Mouse (Mus musculus) embryonic facial prominence, embryonic 15.5 days (tissue): ENCODE measurements at regions not wholly inside any gene's neighbourhood (a gene's known extent, or its start where the extent isn't known, plus 50 kb on each side); places are given as distances from the start of the nearest gene placed in this dataset.
A peak's percentile ranks its signal among the peaks of the same experiment; 100 is the strongest.

ENCODE experiments used
- ATAC-seq: fragments of 200-750 bp; cut with Nextera tagmentation; 2 replicates; pipeline ENCODE4 v1.8.0; 2017; ENCODE audit warnings: low read depth, moderate TSS enrichment; ENCODE audit not compliant: insufficient number of reproducible peaks, low FRiP score, low TSS enrichment
- H3K27ac ChIP-seq: fragments of 300-500 bp; sonication (generic); replicated peaks from 2 replicates; pipeline ENCODE4 v1.5.1; 2015; ENCODE audit warnings: mild to moderate bottlenecking, inconsistent platforms
- H3K27me3 ChIP-seq: fragments of 300-500 bp; sonication (generic); 2 replicates; pipeline ENCODE4 v1.6.1; 2015; ENCODE audit warnings: inconsistent platforms
- H3K36me3 ChIP-seq: fragments of 300-500 bp; sonication (generic); 2 replicates; pipeline ENCODE4 v1.6.1; 2015; ENCODE audit warnings: mild to moderate bottlenecking, inconsistent platforms
- H3K4me1 ChIP-seq: fragments of 300-500 bp; sonication (generic); 2 replicates; pipeline ENCODE4 v1.6.1; 2015; ENCODE audit warnings: inconsistent platforms
- H3K4me2 ChIP-seq: fragments of 300-500 bp; sonication (generic); replicated peaks from 2 replicates; pipeline ENCODE4 v1.6.1; 2015; ENCODE audit warnings: mild to moderate bottlenecking, inconsistent platforms
- H3K4me3 ChIP-seq: fragments of 300-500 bp; sonication (generic); replicated peaks from 2 replicates; pipeline ENCODE4 v1.5.1; 2015; ENCODE audit warnings: mild to moderate bottlenecking, inconsistent platforms
- H3K9ac ChIP-seq: fragments of 300-500 bp; sonication (generic); 2 replicates; pipeline ENCODE4 v1.6.1; 2015; ENCODE audit warnings: inconsistent platforms
- H3K9me3 ChIP-seq: fragments of 300-500 bp; sonication (generic); replicated peaks from 2 replicates; pipeline ENCODE4 v1.6.1; 2016; ENCODE audit warnings: inconsistent platforms
- WGBS: fragments of 180-500 bp; shearing (Covaris S2); methylation state at CpG from one replicate; pipeline ENCODE4 v1.1.7; 2015; 5-methylcytosine and 5-hydroxymethylcytosine counted together

- ATAC-seq = no peak
- H3K4me1 ChIP-seq = peaks cover 9% of the 10 kb centered on the region; the same call in 1 of the 2 replicates
- WGBS = 23% methylated on average over 4 of the region's 4 CpGs
- H3K9ac ChIP-seq = no peak overlapping the region
- H3K27ac ChIP-seq = no peak overlapping the region
- no peaks in the 10 kb centered on the region for H3K9me3 ChIP-seq
- H3K4me2 ChIP-seq = no peak overlapping the region
- no peaks in the 10 kb centered on the region for H3K36me3 ChIP-seq
- no peak overlapping the region for H3K4me3 ChIP-seq
- H3K27me3 ChIP-seq = no peaks in the 10 kb centered on the region
Measured at GRCm38 (mm10) chr3:66646251-66646650, 334.9 kb upstream of the Rsrc1 start.

- H3K4me2 ChIP-seq = no peak overlapping the region
- 88% methylated on average over 4 of the region's 4 CpGs for WGBS
- ATAC-seq = no peak
- no peak overlapping the region for H3K27ac ChIP-seq
- H3K27me3 ChIP-seq = no peaks in the 10 kb centered on the region
- peaks cover 9% of the 10 kb centered on the region; the same call in 1 of the 2 replicates for H3K4me1 ChIP-seq
- no peak overlapping the region for H3K9ac ChIP-seq
- H3K36me3 ChIP-seq = no peaks in the 10 kb centered on the region
- H3K4me3 ChIP-seq = no peak overlapping the region
- no peaks in the 10 kb centered on the region for H3K9me3 ChIP-seq
Measured at GRCm38 (mm10) chr3:66649271-66649670, 331.9 kb upstream of the Rsrc1 start.

- Histone ChIP-seq H3K27ac (peak overlapping the region; percentile 63; the same call in 1 of the 2 replicates), H3K9ac (no peak overlapping the region), H3K4me2 (peak overlapping the region; percentile 1), H3K4me3 (no peak overlapping the region), H3K4me1 (peaks cover 9% of the 10 kb centered on the region; the same call in 1 of the 2 replicates), H3K9me3 (no peaks in the 10 kb centered on the region), H3K36me3 (no peaks in the 10 kb centered on the region), H3K27me3 (no peaks in the 10 kb centered on the region)
- ATAC-seq = peak; percentile 69
- WGBS = 59% methylated on average over 15 of the region's 15 CpGs
Measured at GRCm38 (mm10) chr3:66650076-66650748, 331.0 kb upstream of the Rsrc1 start.

- H3K4me2 ChIP-seq = peak overlapping the region; percentile 1
- no peak overlapping the region for H3K4me3 ChIP-seq
- ATAC-seq = peak; percentile 29; the same call in 1 of the 2 replicates
- no peaks in the 10 kb centered on the region for H3K9me3 ChIP-seq
- H3K4me1 ChIP-seq = peaks cover 9% of the 10 kb centered on the region; the same call in 1 of the 2 replicates
- H3K36me3 ChIP-seq = no peaks in the 10 kb centered on the region
- H3K9ac ChIP-seq = no peak overlapping the region
- no peaks in the 10 kb centered on the region for H3K27me3 ChIP-seq
- WGBS = 47% methylated on average over 16 of the region's 16 CpGs
- H3K27ac ChIP-seq = peak overlapping the region; percentile 63
Measured at GRCm38 (mm10) chr3:66650749-66651472, 330.3 kb upstream of the Rsrc1 start.

GRCm38 (mm10) chr3:66652139-66652846 lies 328.9 kb upstream of the Rsrc1 start:
- H3K36me3 ChIP-seq = no peaks in the 10 kb centered on the region
- peaks cover 9% of the 10 kb centered on the region; the same call in 1 of the 2 replicates for H3K4me1 ChIP-seq
- H3K4me2 ChIP-seq = no peak overlapping the region
- no peak overlapping the region for H3K9ac ChIP-seq
- H3K4me3 ChIP-seq = no peak overlapping the region
- H3K27me3 ChIP-seq = no peaks in the 10 kb centered on the region
- no peak for ATAC-seq
- no peaks in the 10 kb centered on the region for H3K9me3 ChIP-seq
- 76% methylated on average over 7 of the region's 7 CpGs for whole genome bisulfite sequencing
- H3K27ac ChIP-seq = no peak overlapping the region

- H3K9ac ChIP-seq = no peak overlapping the region
- no peaks in the 10 kb centered on the region for H3K9me3 ChIP-seq
- no peaks in the 10 kb centered on the region for H3K27me3 ChIP-seq
- ATAC-seq = no peak
- no peak overlapping the region for H3K4me3 ChIP-seq
- 54% methylated on average over 2 of the region's 2 CpGs for WGBS
- H3K4me1 ChIP-seq = peaks cover 9% of the 10 kb centered on the region; the same call in 1 of the 2 replicates
- no peak overlapping the region for H3K27ac ChIP-seq
- H3K36me3 ChIP-seq = no peaks in the 10 kb centered on the region
- H3K4me2 ChIP-seq = no peak overlapping the region
Measured at GRCm38 (mm10) chr3:66653961-66654360, 327.2 kb upstream of the Rsrc1 start.

GRCm38 (mm10) chr3:66654860-66655259 lies 326.3 kb upstream of the Rsrc1 start:
- ATAC-seq = no peak
- H3K4me3 ChIP-seq = no peak overlapping the region

GRCm38 (mm10) chr3:66656458-66656857 lies 324.7 kb upstream of the Rsrc1 start:
- ATAC-seq = no peak
- H3K4me3 ChIP-seq = no peak overlapping the region
- H3K27me3 ChIP-seq = no peaks in the 10 kb centered on the region; the same call in 1 of the 2 replicates
- no peaks in the 10 kb centered on the region for H3K36me3 ChIP-seq
- no peaks in the 10 kb centered on the region for H3K4me1 ChIP-seq
- H3K4me2 ChIP-seq = no peak overlapping the region
- no peak overlapping the region for H3K9ac ChIP-seq
- H3K9me3 ChIP-seq = no peaks in the 10 kb centered on the region
- 87% methylated on average over 5 of the region's 5 CpGs for WGBS
- no peak overlapping the region for H3K27ac ChIP-seq

More at GRCm38 (mm10) chr3:66654860-66655259, 326.3 kb upstream of the Rsrc1 start:
- no peak overlapping the region for H3K9ac ChIP-seq
- H3K27ac ChIP-seq = no peak overlapping the region
- no peaks in the 10 kb centered on the region for H3K27me3 ChIP-seq
- H3K9me3 ChIP-seq = no peaks in the 10 kb centered on the region
- WGBS = 60% methylated on average over 1 of the region's 1 CpGs
- H3K4me1 ChIP-seq = peaks cover 9% of the 10 kb centered on the region; the same call in 1 of the 2 replicates
- H3K4me2 ChIP-seq = no peak overlapping the region
- no peaks in the 10 kb centered on the region for H3K36me3 ChIP-seq

- no peak for ATAC-seq
Measured at GRCm38 (mm10) chr3:66660555-66660954, 320.6 kb upstream of the Rsrc1 start.

GRCm38 (mm10) chr3:66661826-66662618 lies 319.2 kb upstream of the Rsrc1 start:
- Histone ChIP-seq H3K9ac (no peak overlapping the region), H3K27ac (no peak overlapping the region), H3K9me3 (no peaks in the 10 kb centered on the region), H3K4me3 (no peak overlapping the region), H3K4me1 (peaks cover 8% of the 10 kb centered on the region; the same call in 1 of the 2 replicates), H3K4me2 (no peak overlapping the region), H3K36me3 (no peaks in the 10 kb centered on the region), H3K27me3 (no peaks in the 10 kb centered on the region; the same call in 1 of the 2 replicates)
- WGBS = 42% methylated on average over 8 of the region's 8 CpGs
- ATAC-seq = no peak

More at GRCm38 (mm10) chr3:66660555-66660954, 320.6 kb upstream of the Rsrc1 start:
- Histone ChIP-seq H3K4me3 (no peak overlapping the region), H3K27ac (no peak overlapping the region), H3K9me3 (no peaks in the 10 kb centered on the region), H3K9ac (no peak overlapping the region), H3K4me1 (peaks cover 8% of the 10 kb centered on the region; the same call in 1 of the 2 replicates), H3K27me3 (no peaks in the 10 kb centered on the region; the same call in 1 of the 2 replicates), H3K36me3 (no peaks in the 10 kb centered on the region), H3K4me2 (no peak overlapping the region)
- WGBS = 42% methylated on average over 5 of the region's 5 CpGs
